Mouse (Mus musculus) kidney, postnatal 0 days (tissue): ENCODE results near the gene Rpl14. TPM values are rescaled to one million over a fixed set of nuclear protein-coding genes. Genes with fewer than 3 reads are reported as not detected.

ENCODE experiments used
- ATAC-seq: fragments of 200-750 bp; cut with Nextera tagmentation; replicated peaks from 2 replicates; pipeline ENCODE4 v1.8.0; 2017; ENCODE audit warnings: low read depth, moderate number of reproducible peaks, moderate TSS enrichment, moderate library complexity; ENCODE audit not compliant: low FRiP score
- DNase-seq: peaks from one replicate; pipeline ENCODE4 v3.0.0-alpha.2; 2016; ENCODE audit warnings: low spot score
- H3K27ac ChIP-seq: fragments of 300-500 bp; sonication (generic); 2 replicates; pipeline ENCODE4 v1.5.1; 2014; ENCODE audit warnings: mild to moderate bottlenecking
- H3K27me3 ChIP-seq: fragments of 300-500 bp; sonication (generic); 2 replicates; pipeline ENCODE4 v1.6.1; 2014; ENCODE audit warnings: low read length, mixed read lengths; ENCODE audit not compliant: insufficient read depth
- H3K36me3 ChIP-seq: fragments of 300-500 bp; sonication (generic); 2 replicates; pipeline ENCODE4 v1.6.1; 2014; ENCODE audit warnings: low read length, mixed read lengths; ENCODE audit not compliant: insufficient read depth
- H3K4me1 ChIP-seq: fragments of 300-500 bp; sonication (generic); replicated peaks from 2 replicates; pipeline ENCODE4 v1.6.1; 2014; ENCODE audit warnings: antibody characterized with exemption, low read length, mixed read lengths; ENCODE audit not compliant: insufficient read depth
- H3K4me2 ChIP-seq: fragments of 300-500 bp; sonication (generic); 2 replicates; pipeline ENCODE4 v1.6.1; 2014; ENCODE audit warnings: mild to moderate bottlenecking, low read length, moderate library complexity, mixed read lengths
- H3K4me3 ChIP-seq: fragments of 300-500 bp; sonication (generic); replicated peaks from 2 replicates; pipeline ENCODE4 v1.5.1; 2014; ENCODE audit warnings: low read depth, low read length
- H3K9ac ChIP-seq: fragments of 300-500 bp; sonication (generic); 2 replicates; pipeline ENCODE4 v1.6.1; 2014; ENCODE audit warnings: low read depth, low read length
- H3K9me3 ChIP-seq: fragments of 300-500 bp; sonication (generic); replicated peaks from 2 replicates; pipeline ENCODE4 v1.6.1; 2016; ENCODE audit warnings: low read length, inconsistent platforms, mixed read lengths
- CTCF ChIP-seq: IDR thresholded peaks from 2 replicates; pipeline ENCODE4 v1.5.1; 2016; ENCODE audit warnings: antibody characterized with exemption, low read depth, mild to moderate bottlenecking, moderate library complexity
- WGBS: fragments of 180-500 bp; shearing (Covaris S2); extraction: QIAGEN DNeasy Blood & Tissue Kit; methylation state at CpG from one replicate; pipeline ENCODE4 v1.1.7; 2014; 5-methylcytosine and 5-hydroxymethylcytosine counted together
- polyA plus RNA-seq: library from polyadenylated mRNA; unstranded; fragments of >200 nt; fragmentation: Nextera tagmentation; extraction: Ambion mirVana; gene quantifications from 2 replicates; pipeline ENCODE4 v1.2.1, GENCODE M21; 2015

The Rpl14 gene
- polyA plus RNA-seq, 1 experiment from 2014 or later, result 953 TPM

GRCm38 (mm10) chr9:120582619-120583308 is 11.5 kb downstream of the Rpl14 start:
- Histone ChIP-seq H3K27ac (peak overlapping the region; percentile 38), H3K4me1 (peaks cover under 1% of the 10 kb centered on the region; the same call in 1 of the 2 replicates), H3K4me3 (peak overlapping the region; percentile 28), H3K4me2 (peak overlapping the region; percentile 63), H3K9me3 (no peaks in the 10 kb centered on the region), H3K9ac (peak overlapping the region; percentile 52), H3K27me3 (no peaks in the 10 kb centered on the region), H3K36me3 (no peaks in the 10 kb centered on the region)
- TF ChIP-seq CTCF, result peak; percentile 92
- WGBS, result 14% methylated on average over 28 of the region's 28 CpGs
- peak; percentile 96 for DNase-seq
- ATAC-seq, result peak; percentile 77; the same call in 1 of the 2 replicates

GRCm38 (mm10) chr9:120583314-120583713 is 12.1 kb downstream of the Rpl14 start:
- Histone ChIP-seq H3K36me3 (no peaks in the 10 kb centered on the region), H3K4me1 (no peaks in the 10 kb centered on the region; the same call in 1 of the 2 replicates), H3K4me2 (peak overlapping the region; percentile 63; the same call in 1 of the 2 replicates), H3K27ac (no peak overlapping the region), H3K9ac (no peak overlapping the region), H3K27me3 (no peaks in the 10 kb centered on the region), H3K4me3 (no peak overlapping the region), H3K9me3 (no peaks in the 10 kb centered on the region)
- ATAC-seq, result no peak
- 75% methylated on average over 3 of the region's 3 CpGs for WGBS
- TF ChIP-seq CTCF, result no peak
- no peak for DNase-seq

- H3K27me3 ChIP-seq, result no peaks in the 10 kb centered on the region
- peak; percentile 79 for DNase-seq
- H3K4me1 ChIP-seq, result no peaks in the 10 kb centered on the region; the same call in 1 of the 2 replicates
- H3K9ac ChIP-seq, result no peak overlapping the region
- H3K4me3 ChIP-seq, result no peak overlapping the region
- no peak overlapping the region for H3K27ac ChIP-seq
- WGBS, result 5% methylated on average over 3 of the region's 3 CpGs
- H3K36me3 ChIP-seq, result no peaks in the 10 kb centered on the region
- H3K4me2 ChIP-seq, result no peak overlapping the region
- ATAC-seq, result no peak
- TF ChIP-seq CTCF, result peak; percentile 90
- no peaks in the 10 kb centered on the region for H3K9me3 ChIP-seq
These were observed 15.3 kb downstream of the Rpl14 start for GRCm38 (mm10) chr9:120586546-120586945.

GRCm38 (mm10) chr9:120591490-120591889 is 20.2 kb downstream of the Rpl14 start:
- no peak overlapping the region for H3K9ac ChIP-seq
- DNase-seq, result peak; percentile 77

GRCm38 (mm10) chr9:120593383-120594101 is 22.3 kb downstream of the Rpl14 start:
- H3K9ac ChIP-seq, result no peak overlapping the region
- no peaks in the 10 kb centered on the region for H3K9me3 ChIP-seq
- H3K4me3 ChIP-seq, result no peak overlapping the region
- no peaks in the 10 kb centered on the region for H3K27me3 ChIP-seq
- 0 out of 2 replicates have a peak, but pooled peaks have one; percentile 22 for ATAC-seq
- DNase-seq, result peak; percentile 46
- H3K4me2 ChIP-seq, result no peak overlapping the region
- TF ChIP-seq CTCF, result no peak
- H3K4me1 ChIP-seq, result no peaks in the 10 kb centered on the region; the same call in 1 of the 2 replicates
- WGBS, result 34% methylated on average over 9 of the region's 9 CpGs
- H3K36me3 ChIP-seq, result no peaks in the 10 kb centered on the region
- peak overlapping the region; percentile 70; the same call in 1 of the 2 replicates for H3K27ac ChIP-seq

More at GRCm38 (mm10) chr9:120591490-120591889, 20.2 kb downstream of the Rpl14 start:
- no peaks in the 10 kb centered on the region for H3K27me3 ChIP-seq
- no peaks in the 10 kb centered on the region; the same call in 1 of the 2 replicates for H3K4me1 ChIP-seq
- no peak for ATAC-seq
- no peak overlapping the region for H3K4me3 ChIP-seq
- no peak overlapping the region for H3K4me2 ChIP-seq
- no peaks in the 10 kb centered on the region for H3K36me3 ChIP-seq
- TF ChIP-seq CTCF, result peak; percentile 94
- 2% methylated on average over 9 of the region's 9 CpGs for WGBS
- no peaks in the 10 kb centered on the region for H3K9me3 ChIP-seq
- no peak overlapping the region for H3K27ac ChIP-seq

- WGBS, result 59% methylated on average over 6 of the region's 6 CpGs
- Histone ChIP-seq H3K27me3 (no peaks in the 10 kb centered on the region), H3K4me1 (no peaks in the 10 kb centered on the region; the same call in 1 of the 2 replicates), H3K9ac (no peak overlapping the region), H3K4me2 (no peak overlapping the region), H3K36me3 (no peaks in the 10 kb centered on the region), H3K4me3 (no peak overlapping the region), H3K9me3 (no peaks in the 10 kb centered on the region), H3K27ac (no peak overlapping the region)
- DNase-seq (peak; percentile 39), ATAC-seq (no peak)
- no peak for TF ChIP-seq CTCF
These were observed 23.6 kb downstream of the Rpl14 start for GRCm38 (mm10) chr9:120594839-120595238.
